Mouse (Mus musculus): ENCODE results near the gene Fibp.
A peak's percentile ranks its signal among the peaks of the same experiment; 100 is the strongest.

Fibp gene

DNA sequence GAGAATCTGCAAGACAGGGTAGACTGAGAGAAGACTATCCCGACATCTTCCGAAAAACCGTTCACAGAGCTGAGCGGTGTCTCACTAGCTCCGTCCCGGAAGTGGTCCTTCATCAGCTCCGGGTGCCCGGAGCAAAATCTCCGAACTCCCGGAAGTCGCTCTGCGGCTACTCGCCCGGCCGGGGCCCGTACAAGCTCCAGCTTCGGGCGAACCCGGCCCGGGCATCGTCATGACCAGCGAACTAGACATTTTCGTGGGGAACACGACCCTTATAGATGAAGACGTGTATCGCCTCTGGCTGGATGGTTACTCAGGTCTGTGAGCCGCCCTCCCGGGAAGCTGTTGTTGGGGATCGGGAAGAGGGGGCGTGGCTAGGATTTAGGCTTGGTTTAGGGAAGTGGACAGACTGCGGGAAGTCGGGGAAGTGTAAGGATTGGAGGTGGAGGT, at the start of gene Fibp:
Gene Fibp (plus strand): TSS at position 151 of the 447 bp plus-strand sequence.
- peak; percentile 61 to 67 for DNase-seq

DNA sequence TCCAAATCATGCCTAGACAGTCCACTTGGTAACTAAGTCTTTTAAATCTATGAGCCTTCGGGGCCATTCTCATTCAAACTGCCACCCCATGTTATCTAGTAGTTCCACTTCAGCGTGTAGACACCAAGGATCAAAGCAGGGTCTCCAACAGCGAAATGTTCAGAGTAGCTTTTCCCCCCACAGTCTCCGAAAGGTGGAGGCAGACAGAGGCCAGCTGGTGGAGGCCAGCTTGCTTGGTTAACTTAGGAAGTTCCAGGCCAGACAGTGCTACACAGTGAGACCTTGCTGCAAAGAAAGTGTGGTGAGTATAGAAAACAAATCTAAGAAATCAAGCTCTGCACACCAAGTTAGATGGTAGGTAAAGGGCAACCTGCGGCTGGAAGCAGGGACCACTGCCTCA, 49.8 kb upstream of the Fibp start:
- DNase-seq = no peak

DNA sequence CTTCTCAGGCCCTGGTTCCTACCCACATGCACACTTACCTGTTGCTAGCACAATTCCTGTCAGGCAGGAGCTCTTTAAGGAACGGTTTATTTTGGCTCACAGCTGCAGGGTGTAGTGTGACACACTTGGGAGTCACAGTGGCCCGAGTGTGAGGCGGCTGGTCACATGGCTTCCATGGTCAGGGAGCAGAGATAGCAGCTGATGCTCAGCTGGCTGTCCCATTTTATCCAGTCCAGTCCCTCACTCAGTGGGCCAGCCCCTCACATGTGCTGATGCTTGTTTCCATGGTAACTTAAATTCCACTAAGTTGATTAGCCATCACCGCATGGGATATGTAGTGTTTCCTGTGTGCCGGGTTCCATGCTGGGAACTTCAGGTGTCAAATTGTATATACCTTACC, 48.5 kb upstream of the Fibp start:
- DNase-seq = no peak

DNA sequence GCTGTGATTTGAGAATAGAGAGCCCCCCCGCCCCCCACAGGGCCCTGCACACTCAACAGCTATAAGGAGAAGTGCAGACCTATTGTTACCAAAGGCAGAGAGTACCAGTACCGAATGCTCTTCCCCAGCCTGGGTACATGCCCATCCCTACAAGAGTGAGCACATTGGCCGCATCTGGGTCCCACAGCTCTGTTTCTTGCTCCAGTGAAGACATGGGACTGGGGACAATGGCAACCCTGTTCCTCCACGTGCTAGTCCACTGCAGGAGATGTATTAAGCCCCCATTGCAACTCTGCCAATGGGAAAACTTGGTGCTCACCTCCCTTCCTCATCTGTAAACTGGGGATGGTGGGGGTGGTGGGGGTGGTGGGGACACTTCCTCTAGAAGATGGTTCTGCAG, 46.6 kb upstream of the Fibp start:
- DNase-seq = no peak

DNA sequence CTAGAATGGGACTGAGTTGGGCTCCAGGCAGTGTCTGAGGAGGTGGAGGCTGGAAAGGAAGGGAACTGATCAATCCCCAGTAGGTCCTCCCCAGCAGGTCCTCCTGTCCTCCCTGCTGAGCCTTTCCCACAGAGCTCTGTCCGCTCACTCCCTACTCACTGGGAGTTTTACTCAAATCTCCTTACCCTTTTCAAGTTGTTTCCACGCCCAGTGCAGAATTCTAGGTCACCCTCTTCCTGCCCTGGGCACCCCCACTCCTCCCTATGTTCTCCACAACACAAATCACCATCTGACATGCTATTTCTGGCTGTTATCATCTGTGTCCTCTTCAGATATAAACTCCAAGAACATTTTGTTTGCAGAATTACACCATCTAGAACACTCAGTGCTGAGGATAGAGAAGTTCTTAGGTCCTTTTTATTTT, 45.9 kb upstream of the Fibp start:
- DNase-seq = no peak

DNA sequence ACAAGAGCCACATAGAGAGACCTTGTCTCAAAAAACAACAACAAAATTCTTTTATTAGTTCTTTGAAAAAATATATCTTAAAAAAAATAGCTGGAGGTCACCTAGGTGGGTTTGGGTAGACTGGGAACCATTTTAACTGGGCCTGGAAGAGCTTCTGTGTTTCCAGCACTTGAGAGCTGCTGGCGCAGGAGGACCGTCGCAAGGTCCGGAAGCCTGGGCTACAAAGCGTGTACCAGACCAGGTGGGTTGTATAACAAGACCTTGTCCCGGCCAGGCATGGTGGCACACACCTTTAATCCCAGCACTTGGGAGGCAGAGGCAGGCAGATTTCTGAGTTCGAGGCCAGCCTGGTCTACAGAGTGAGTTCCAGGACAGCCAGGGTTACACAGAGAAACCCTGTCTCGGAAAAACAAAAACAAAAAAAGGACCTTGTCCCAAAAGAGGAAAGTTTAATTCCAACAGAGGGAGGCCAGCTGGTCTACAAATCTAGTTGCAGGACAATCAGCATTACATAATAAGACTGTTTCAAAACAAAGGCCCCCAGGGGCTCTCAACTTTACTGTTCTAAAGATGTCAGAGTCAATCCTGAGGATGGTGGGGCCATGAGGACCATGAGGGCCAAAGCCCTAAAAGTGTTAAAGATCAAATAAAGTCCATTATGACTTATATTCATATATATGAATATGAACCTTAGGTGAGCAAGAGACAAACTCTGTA, 41.5 kb upstream of the Fibp start:
- no peak for DNase-seq

DNA sequence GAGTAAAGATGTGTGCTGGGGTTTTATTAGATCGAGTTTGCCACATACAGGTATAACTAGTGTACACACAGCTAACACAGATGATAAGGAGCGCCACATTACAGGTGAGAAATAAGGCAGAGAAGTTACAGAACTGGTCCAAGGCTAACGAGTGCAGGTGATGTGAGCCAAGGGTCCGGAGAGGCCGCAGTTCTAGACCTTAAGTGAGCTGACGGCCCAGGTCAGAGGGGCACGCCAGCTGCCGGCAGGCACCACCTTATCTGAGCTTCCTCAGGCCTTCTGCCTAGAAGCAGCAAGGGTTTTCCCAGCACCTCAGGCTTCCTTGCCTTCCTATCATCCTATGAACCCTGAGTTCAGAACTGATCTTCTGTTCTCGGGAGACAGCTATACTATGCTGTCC, 40.8 kb upstream of the Fibp start:
- DNase-seq = no peak

DNA sequence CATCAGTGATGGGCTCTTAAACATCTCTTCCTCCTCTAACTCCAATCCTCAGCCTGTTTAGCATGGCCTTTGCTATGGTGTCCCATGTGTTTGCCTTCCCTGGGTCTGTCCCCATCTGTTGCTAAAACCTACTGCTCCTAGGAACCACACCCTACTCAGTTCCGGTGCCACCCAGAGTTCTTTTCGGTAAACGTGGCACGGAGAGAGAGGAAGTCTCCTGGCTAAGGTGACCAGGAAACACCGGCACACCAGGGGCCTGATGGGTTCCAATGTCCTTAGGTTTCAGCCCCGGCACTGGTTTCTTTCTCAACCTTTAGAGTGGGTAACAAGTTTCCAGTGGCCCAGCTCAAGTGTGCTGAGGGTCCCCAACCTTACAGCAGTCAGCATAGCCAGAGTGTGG, 39.8 kb upstream of the Fibp start:
- no peak for DNase-seq

DNA sequence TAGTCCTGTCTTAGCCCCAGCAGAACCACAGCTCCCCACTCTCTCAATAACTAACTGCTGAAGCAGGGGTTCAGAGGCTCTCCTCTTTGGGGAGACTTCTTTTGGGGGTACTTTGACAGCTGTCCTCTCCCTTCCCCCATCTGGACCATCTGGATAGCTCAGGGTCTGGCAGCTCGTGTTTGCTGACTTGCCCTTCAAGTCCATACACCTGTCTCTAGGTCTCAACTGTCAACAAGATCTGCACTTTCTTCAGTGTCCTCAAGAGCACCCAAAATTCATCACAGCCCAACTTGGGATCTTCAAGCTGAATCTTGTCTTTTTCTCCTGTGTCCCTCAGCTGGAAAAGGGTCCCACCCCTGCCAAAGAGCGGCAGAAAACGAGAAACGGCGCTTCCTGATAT, 38.6 kb upstream of the Fibp start:
- DNase-seq = no peak

DNA sequence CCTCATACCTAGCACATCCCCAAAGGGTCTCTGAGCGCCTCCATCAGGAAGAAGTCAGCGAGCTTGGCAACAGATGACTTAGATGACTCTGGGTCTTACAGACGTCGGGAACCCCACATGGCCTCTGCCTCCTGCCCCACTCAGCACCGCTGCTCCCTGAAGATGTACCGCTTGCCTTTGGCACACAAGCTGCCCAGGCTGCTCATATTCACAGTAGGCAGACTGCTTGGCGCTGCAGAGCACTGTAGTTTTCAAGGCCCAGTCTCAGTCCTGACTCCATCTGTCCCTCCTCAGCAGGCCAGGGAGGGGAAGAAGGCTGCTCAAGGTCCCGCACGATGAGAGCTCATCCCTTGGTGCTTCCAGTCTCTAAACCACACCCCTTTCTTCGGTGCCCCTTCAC, 38.1 kb upstream of the Fibp start:
- DNase-seq = no peak

DNA sequence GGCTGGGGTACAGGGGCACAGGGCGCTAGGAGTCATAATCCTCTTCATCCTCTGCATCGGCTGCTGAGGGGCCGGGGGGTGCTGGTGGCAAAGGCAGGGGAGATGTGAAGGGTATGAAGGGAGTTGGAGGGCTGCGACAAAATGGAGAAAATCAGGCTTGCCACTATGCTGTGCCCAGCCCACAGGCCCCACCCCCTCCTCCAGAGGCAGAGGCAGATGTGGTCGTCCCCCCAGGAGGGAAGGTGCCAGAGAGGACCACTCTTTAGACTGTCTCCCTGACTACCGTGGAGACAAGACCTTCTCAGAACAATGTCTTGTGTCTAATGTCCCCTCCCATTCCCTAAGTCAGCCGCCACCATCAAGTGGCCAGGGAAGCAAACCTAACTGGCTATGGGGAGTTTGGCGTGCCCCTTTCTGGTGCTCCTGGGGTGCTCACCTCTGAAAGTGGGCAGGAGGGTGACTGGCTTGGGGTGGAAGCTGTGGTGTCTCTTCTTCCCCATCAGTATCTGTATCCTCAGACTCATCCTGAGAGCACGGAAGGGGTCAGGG, 37.4 kb upstream of the Fibp start:
- DNase-seq = no peak

DNA sequence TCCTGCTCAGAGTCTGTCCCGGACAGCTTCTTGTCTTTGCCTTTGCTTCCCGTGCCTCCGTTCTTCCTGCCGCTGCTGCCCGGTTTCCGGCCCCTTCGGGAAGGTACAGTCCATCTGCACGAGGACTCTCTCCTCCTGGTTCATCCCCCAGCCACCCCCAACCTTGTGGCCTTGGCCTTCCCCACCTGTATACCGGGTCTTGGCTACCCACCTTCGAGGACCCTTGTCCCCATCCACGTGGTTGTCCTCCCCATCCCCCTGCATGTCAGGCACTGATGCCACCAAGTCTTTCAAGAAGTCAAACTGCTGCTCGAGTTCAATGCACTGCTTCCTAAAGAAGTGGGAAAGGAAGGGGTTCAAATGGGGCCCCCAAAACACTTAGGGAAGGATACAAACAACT, 36.9 kb upstream of the Fibp start:
- DNase-seq = no peak

DNA sequence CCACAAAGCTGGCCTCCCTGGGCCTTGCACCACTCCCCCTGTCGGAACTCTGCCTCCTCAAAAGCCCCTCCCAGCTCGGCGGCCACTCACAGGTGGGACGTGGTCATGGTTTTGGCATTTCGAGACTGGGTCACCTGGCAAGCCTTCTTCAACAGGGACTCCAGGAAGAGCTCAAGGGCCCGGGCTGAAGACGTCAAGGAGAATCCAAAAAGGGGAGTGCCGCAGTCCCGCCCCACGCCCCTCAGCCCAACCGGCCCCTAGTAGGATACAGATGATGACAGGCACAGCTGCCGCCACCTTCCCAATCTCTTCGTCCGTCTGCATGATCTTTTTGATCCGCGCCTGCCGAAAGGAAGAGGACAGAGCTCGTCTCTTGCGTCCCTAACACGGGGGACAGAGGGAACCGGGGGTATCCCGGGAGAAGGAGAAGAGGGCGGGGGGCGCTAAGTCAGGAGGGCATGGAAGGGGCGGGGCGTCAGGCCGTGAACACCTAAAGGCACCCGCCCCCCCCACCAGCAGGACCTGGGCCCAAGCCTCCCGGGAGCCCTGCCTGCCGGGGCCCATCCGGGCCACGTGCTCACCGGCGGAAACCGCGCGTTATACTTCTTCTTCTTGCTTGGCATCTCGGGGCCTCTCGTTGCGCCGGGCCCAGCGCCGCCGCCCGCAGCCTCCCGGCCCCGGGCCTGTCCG, 36.2 kb upstream of the Fibp start:
- DNase-seq = peak; percentile 72 to 77

DNA sequence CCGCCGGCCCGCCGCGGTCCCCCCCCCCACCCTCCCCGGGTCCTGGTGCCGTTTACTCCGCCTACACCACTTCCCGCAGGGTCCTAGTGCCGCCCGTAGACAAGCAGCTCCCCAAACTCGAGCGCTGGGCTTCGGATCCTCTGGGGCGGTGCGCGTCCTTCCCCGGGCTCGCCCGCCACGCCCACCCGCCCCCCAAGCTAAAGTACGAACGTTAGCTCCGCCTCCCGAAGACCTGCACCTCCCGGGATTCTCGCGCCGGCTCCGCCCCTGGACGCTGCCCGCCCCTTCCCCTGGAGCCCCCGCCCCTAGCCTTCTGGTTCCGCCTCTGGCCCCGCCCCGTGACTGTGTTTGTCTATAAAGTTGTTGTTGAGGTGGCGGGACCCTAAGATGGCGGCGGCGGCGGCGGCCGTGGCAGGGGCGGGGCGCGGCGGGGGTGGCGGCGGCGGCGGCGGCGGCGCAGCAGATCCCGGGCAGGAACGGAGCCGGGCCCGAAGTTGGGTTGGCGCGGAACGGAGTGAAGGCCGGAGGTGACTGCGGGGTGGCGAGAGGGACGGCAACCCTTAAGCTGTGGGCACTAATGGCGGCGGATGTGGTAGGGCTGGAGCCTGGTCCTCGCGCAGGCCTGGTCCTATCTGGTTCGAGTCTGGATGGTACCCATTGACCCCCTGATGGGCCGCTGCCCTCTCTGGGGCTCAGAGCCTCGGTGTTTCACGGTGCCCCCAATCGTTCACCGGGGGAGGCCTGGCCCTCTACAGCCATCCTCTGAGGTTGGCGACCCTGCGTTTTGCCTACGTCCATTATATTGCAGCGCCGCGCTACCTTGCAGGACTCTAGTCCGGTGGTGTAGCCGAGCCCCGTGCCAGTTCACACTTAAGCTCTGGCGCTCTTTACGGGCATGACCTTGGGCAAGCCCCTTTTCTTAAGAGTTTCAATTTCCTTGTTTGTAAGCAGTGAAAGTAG, 35.4 kb upstream of the Fibp start, which contains the start of the genes Drap1 and AI837181:
Gene Drap1 (minus strand): TSS at position 198 of the 960 bp plus-strand sequence.
Gene AI837181 (plus strand): TSS at position 363 of the 960 bp plus-strand sequence.
- peak; percentile 86 to 90 for DNase-seq

DNA sequence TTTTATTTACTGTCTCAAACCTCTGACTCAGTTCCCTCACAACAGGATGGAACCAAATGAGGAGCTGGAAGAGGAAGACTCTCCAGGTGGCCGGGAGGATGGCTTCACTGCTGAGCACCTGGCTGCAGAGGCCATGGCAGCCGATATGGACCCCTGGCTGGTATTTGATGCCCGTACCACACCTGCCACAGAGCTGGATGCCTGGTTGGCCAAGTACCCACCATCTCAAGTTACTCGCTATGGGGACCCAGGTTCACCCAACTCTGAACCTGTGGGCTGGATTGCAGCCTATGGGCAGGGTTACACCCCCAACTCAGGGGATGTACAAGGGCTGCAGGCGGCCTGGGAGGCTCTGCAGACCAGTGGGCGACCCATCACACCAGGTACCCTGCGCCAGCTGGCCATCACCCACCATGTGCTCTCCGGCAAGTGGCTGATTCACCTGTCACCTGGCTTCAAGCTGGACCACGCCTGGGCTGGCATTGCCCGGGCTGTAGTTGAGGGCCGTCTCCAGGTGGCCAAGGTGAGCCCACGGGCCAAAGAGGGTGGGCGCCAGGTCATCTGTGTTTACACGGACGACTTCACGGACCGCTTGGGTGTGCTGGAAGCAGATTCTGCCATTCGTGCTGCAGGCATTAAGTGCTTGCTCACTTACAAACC, 34.4 kb upstream of the Fibp start:
- DNase-seq = no peak

DNA sequence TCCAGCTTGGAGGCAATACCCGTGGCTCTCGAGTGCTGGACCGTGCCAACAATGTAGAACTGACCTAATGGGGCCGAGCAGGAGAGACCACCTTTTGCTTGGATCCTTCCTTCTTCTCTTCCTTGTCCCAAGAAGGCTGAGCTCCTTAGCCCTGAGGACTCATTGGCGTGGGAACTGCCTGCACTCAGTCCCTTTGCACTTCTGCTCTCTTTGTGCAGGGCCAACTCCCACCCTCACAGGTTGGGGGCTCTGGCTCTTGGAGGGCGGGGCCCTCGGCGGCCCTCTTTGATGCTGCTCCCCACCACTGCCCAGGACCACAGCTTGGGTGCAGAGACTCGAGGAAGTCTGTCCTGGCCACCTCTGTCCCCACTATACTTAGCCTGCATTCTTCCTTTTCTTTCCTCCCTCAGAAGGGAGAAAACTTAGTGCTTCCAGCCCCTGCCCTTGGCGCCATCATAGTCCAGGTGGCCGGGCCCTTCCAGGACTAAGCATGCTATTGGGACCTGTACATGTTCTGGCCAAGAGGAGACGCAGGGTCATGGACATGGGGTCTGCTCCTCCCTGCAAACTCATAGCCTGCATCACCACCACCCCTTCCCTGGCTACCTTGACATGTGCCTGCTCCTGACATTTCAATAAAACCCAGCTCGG, 33.6 kb upstream of the Fibp start:
- DNase-seq = no peak

DNA sequence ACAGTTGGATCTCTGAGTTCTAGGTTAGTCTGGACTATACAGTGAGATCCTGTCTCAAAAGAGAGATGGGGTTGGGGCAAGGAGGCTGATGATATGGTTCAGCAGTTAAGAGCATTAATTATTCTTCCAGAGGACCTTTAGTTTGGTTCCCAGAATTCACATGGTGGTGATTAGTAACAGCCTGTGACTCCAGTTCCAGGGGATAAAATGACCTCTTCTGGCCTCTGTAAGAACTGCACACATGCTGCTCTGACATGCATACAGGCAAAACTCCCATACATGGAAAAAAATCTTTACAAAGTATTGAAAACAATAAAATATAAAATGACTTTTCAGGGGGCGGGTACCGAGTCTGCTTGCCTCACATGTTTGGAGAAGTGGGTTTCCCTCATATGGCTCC, 32.3 kb upstream of the Fibp start:
- DNase-seq = no peak

DNA sequence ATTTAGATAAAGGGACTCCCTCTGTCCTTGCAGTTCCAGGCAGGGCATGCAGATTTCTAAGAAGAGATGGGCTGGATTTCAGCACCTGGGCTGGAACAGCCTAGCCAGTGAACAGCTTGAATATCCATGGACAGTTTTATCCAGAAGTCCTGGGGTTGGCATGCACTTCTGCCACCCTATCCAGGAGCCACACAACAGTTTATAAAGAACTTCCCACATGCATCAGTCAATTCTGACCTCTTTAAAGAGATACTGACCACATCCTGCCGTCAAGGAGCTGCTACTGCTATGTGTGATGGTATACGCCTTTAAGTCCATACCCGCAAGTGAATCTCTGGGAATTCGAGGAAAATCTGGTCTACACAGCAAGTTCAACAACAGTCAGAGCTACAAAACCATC, 31.2 kb upstream of the Fibp start:
- no peak for DNase-seq

DNA sequence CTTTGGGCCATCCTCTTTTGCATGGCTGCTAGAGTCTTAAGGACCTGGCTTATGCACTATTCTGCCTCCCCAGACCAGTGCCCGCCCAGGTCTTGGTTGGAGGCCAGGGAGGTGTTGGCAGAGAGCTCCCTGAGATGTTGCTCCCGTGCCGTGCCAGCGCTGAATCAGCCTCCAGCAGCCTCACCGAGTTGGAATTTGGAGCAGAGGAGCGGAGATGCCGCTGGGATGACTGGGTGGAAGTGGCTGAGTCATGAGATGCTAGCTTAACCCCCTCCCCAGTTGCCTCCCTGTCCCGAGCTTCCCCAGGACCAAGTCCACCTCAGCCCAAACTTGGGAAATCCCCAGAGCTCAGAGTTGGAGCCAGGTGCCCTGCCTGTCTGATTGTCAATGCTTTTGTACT, 30.6 kb upstream of the Fibp start:
- DNase-seq = no peak

DNA sequence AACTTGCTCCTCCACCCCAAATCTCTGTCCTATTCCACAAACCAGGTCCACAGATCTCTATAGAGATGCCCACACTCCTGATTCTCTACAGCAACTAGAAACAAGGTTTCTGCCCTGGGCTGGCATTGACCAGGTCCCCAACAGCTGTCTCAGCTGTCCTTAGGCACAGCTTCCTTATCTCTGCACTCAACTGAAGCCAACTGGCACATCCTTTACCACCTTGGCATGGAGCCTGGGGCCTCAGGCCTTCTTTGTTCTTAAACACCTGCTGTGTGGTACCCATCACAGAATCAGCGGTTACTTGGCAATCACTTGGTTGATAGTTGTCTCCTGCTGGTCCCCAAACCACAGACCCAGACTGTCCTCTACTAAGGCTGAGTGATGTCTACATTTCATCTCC, 30.0 kb upstream of the Fibp start:
- DNase-seq = no peak

DNA sequence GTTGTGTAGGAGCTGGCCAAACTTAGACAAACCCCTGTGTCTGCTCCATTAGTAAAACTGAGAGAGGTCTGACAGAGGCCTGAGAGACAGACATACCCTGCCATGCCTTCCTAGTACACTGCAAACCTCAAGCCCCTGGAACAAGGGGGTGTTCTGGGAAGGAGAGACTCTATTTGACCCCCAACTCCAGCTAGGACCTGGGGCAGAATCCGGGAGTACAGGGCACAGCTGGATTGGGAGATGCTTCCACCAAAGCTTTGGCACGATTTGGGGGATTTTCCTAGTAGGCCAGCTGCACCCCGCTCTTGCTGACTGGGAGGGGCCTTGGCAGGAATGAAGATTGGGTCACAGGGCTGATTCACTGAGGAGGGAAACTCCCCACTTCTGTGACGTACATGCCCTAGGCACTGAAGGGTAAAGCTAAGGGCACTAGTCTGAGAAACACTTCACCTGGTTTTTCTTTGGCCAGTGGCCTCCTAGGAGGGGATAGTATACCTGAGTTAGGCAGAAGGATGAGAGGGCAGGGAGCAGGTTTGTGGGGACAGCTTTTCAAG, 28.4 kb upstream of the Fibp start:
- DNase-seq = no peak

Data from thymus, adult 18-20 months (tissue).